Mouse (Mus musculus) MEL (cell line): ENCODE results near the gene Adam10. TPM values are rescaled to one million over a fixed set of nuclear protein-coding genes. Genes with fewer than 3 reads are reported as not detected.

Experiments
- DNase-seq: peaks from one replicate; pipeline ENCODE4 v3.0.0; 2011; ENCODE audit warnings: low read depth, low spot score
- H3K27ac ChIP-seq: 2 replicates; pipeline ENCODE4 v1.5.1; 2012; ENCODE audit warnings: low read depth, mild to moderate bottlenecking, control low read depth, low read length, moderate library complexity; ENCODE audit not compliant: control insufficient read depth
- H3K27me3 ChIP-seq, 2 experiments: fragments of 150-350 bp in 1 of 2; sonication (generic) in 1 of 2; 2 replicates each; pipeline ENCODE4 v1.6.1; 2012; ENCODE audit warnings: low read length in 2 of 2, mild to moderate bottlenecking in 2 of 2, improper control_type of control experiment in 1 of 2, moderate library complexity in 1 of 2; ENCODE audit not compliant: insufficient read depth in 2 of 2, control insufficient read depth in 1 of 2
- H3K36me3 ChIP-seq, 2 experiments: 2 replicates each; pipeline ENCODE4 v1.6.1; 2012 to 2014; ENCODE audit warnings: low read length in 2 of 2, improper control_type of control experiment in 1 of 2, inconsistent platforms in 1 of 2, mild to moderate bottlenecking in 1 of 2; ENCODE audit not compliant: insufficient read depth in 2 of 2, control insufficient read depth in 1 of 2
- H3K4me1 ChIP-seq, 2 experiments: fragments of 150-350 bp in 1 of 2; sonication (generic) in 1 of 2; 2 replicates each; pipeline ENCODE4 v1.6.1; 2012; ENCODE audit warnings: low read length in 2 of 2, improper control_type of control experiment in 1 of 2, mild to moderate bottlenecking in 1 of 2; ENCODE audit not compliant: insufficient read depth in 2 of 2, control insufficient read depth in 1 of 2
- H3K4me3 ChIP-seq, 2 experiments: fragments of 150-350 bp in 1 of 2; sonication (generic) in 1 of 2; 2 replicates each; pipeline ENCODE4 v1.5.1; 2012; ENCODE audit warnings: low read depth in 2 of 2, low read length in 2 of 2, mild to moderate bottlenecking in 2 of 2, moderate library complexity in 2 of 2, control low read depth in 1 of 2, improper control_type of control experiment in 1 of 2; ENCODE audit not compliant: control insufficient read depth in 1 of 2, insufficient read depth in 1 of 2
- H3K79me2 ChIP-seq: 2 replicates; pipeline ENCODE4 v1.6.1; 2012; ENCODE audit warnings: mild to moderate bottlenecking, low read length, moderate library complexity; ENCODE audit not compliant: control insufficient read depth, poor library complexity, insufficient read depth
- H3K9ac ChIP-seq: 2 replicates; pipeline ENCODE4 v1.6.1; 2012; ENCODE audit warnings: low read depth, mild to moderate bottlenecking, control low read depth, low read length, moderate library complexity; ENCODE audit not compliant: control insufficient read depth, poor library complexity, severe bottlenecking
- H3K9me3 ChIP-seq: fragments of 150-350 bp; sonication (generic); replicated peaks from 2 replicates; pipeline ENCODE4 v1.6.1; 2012; ENCODE audit warnings: mild to moderate bottlenecking, low read length, improper control_type of control experiment, moderate library complexity; ENCODE audit not compliant: insufficient read depth
- E2F4 ChIP-seq: IDR thresholded peaks from 2 replicates; pipeline ENCODE4 v1.6.1; 2011; ENCODE audit warnings: low read depth, low read length, improper control_type of control experiment, borderline replicate concordance
- ELF1 ChIP-seq: IDR thresholded peaks from 2 replicates; pipeline ENCODE4 v1.6.1; 2014; ENCODE audit warnings: low read depth, mild to moderate bottlenecking, inconsistent platforms, low read length, improper control_type of control experiment, moderate library complexity
- EP300 ChIP-seq, 2 experiments: IDR thresholded peaks; 2 replicates each; pipeline ENCODE4 v1.6.1; 2011; ENCODE audit warnings: improper control_type of control experiment in 2 of 2, low read length in 2 of 2, low read depth in 1 of 2, mild to moderate bottlenecking in 1 of 2
- GABPA ChIP-seq: IDR thresholded peaks from 2 replicates; pipeline ENCODE4 v1.6.1; 2012; ENCODE audit warnings: low read depth, mild to moderate bottlenecking, inconsistent platforms, low read length, improper control_type of control experiment, moderate library complexity
- GATA1 ChIP-seq: IDR thresholded peaks from 2 replicates; pipeline ENCODE4 v1.6.1; 2011; ENCODE audit warnings: low read depth, low read length, improper control_type of control experiment
- HCFC1 ChIP-seq: IDR thresholded peaks from 2 replicates; pipeline ENCODE4 v1.6.1; 2012; ENCODE audit warnings: low read depth, mild to moderate bottlenecking, inconsistent platforms, low read length, improper control_type of control experiment, moderate library complexity
- KAT2A ChIP-seq: conservative IDR thresholded peaks from 2 replicates; pipeline ENCODE4 v1.6.1; 2012; ENCODE audit warnings: low read depth, low read length, improper control_type of control experiment, inconsistent platforms
- MAFK ChIP-seq: IDR thresholded peaks from 2 replicates; pipeline ENCODE4 v1.6.1; 2011; ENCODE audit warnings: low read depth, mild to moderate bottlenecking, low read length, improper control_type of control experiment, borderline replicate concordance
- MEF2A ChIP-seq: IDR thresholded peaks from 2 replicates; pipeline ENCODE4 v1.6.1; 2014; ENCODE audit warnings: low read depth, mild to moderate bottlenecking, inconsistent platforms, low read length, improper control_type of control experiment; ENCODE audit not compliant: poor library complexity, insufficient replicate concordance, severe bottlenecking; ENCODE audit errors: extremely low read depth
- MXI1 ChIP-seq: IDR thresholded peaks from 2 replicates; pipeline ENCODE4 v1.6.1; 2011; ENCODE audit warnings: mild to moderate bottlenecking, low read depth, low read length, improper control_type of control experiment
- MYB ChIP-seq: IDR thresholded peaks from 2 replicates; pipeline ENCODE4 v1.6.1; 2011; ENCODE audit warnings: mild to moderate bottlenecking, low read depth, low read length, improper control_type of control experiment
- NELFE ChIP-seq: IDR thresholded peaks from 2 replicates; pipeline ENCODE4 v1.6.1; 2011; ENCODE audit warnings: low read depth, low read length, improper control_type of control experiment
- NRF1 ChIP-seq: IDR thresholded peaks from 2 replicates; pipeline ENCODE4 v1.6.1; 2014; ENCODE audit warnings: low read depth, mild to moderate bottlenecking, inconsistent platforms, low read length, improper control_type of control experiment, moderate library complexity; ENCODE audit not compliant: poor library complexity, insufficient read depth, severe bottlenecking
- POLR2A ChIP-seq, 2 experiments: IDR thresholded peaks; 2 replicates each; pipeline ENCODE4 v1.6.1; 2011 to 2012; ENCODE audit warnings: low read length in 2 of 2, mild to moderate bottlenecking in 2 of 2, control low read depth in 1 of 2, improper control_type of control experiment in 1 of 2, low read depth in 1 of 2, moderate library complexity in 1 of 2; ENCODE audit not compliant: control insufficient read depth in 1 of 2, insufficient read depth in 1 of 2, poor library complexity in 1 of 2
- POLR2AphosphoS2 ChIP-seq: IDR thresholded peaks from 2 replicates; pipeline ENCODE4 v1.6.1; 2011; ENCODE audit warnings: low read length, improper control_type of control experiment
- POLR2AphosphoS5 ChIP-seq: IDR thresholded peaks from 2 replicates; pipeline ENCODE4 v1.6.1; 2012; ENCODE audit warnings: low read depth, borderline replicate concordance, mild to moderate bottlenecking, inconsistent platforms, low read length, moderate library complexity, mixed read lengths
- RAD21 ChIP-seq: IDR thresholded peaks from 2 replicates; pipeline ENCODE4 v1.6.1; 2011; ENCODE audit warnings: mild to moderate bottlenecking, low read depth, low read length, improper control_type of control experiment
- RCOR1 ChIP-seq: IDR thresholded peaks from 2 replicates; pipeline ENCODE4 v1.6.1; 2012; ENCODE audit warnings: low read depth, mild to moderate bottlenecking, inconsistent platforms, low read length, improper control_type of control experiment
- SIN3A ChIP-seq: IDR thresholded peaks from 2 replicates; pipeline ENCODE4 v1.6.1; 2012; ENCODE audit warnings: low read length, improper control_type of control experiment, inconsistent platforms
- SMC3 ChIP-seq: IDR thresholded peaks from 2 replicates; pipeline ENCODE4 v1.6.1; 2011; ENCODE audit warnings: low read depth, low read length, improper control_type of control experiment
- TAL1 ChIP-seq: IDR thresholded peaks from 2 replicates; pipeline ENCODE4 v1.6.1; 2012; ENCODE audit warnings: mild to moderate bottlenecking, inconsistent platforms, low read length, moderate library complexity, mixed read lengths
- TBP ChIP-seq: IDR thresholded peaks from 2 replicates; pipeline ENCODE4 v1.8.0; 2011; ENCODE audit warnings: low read depth, low read length, improper control_type of control experiment
- TCF12 ChIP-seq: IDR thresholded peaks from 2 replicates; pipeline ENCODE4 v1.6.1; 2014; ENCODE audit warnings: low read depth, mild to moderate bottlenecking, inconsistent platforms, low read length, improper control_type of control experiment, moderate library complexity
- USF2 ChIP-seq, 2 experiments: IDR thresholded peaks; 2 replicates each; pipeline ENCODE4 v1.6.1; 2011 to 2012; ENCODE audit warnings: improper control_type of control experiment in 2 of 2, low read length in 2 of 2, borderline replicate concordance in 1 of 2, inconsistent platforms in 1 of 2, low read depth in 1 of 2, mild to moderate bottlenecking in 1 of 2; ENCODE audit not compliant: insufficient read depth in 1 of 2
- ZKSCAN1 ChIP-seq: IDR thresholded peaks from 2 replicates; pipeline ENCODE4 v1.6.1; 2012; ENCODE audit warnings: low read depth, mild to moderate bottlenecking, inconsistent platforms, low read length, improper control_type of control experiment, moderate library complexity
- polyA plus RNA-seq, 2 experiments: library from polyadenylated mRNA; stranded (reverse) in 1 of 2; unstranded in 1 of 2; fragments of >175 nt in 1 of 2; fragments of >200 nt in 1 of 2; gene quantifications; 2 replicates each; pipeline versions ENCODE4 v1.2.1 to v1.2.4; 2012; ENCODE audit warnings: low replicate concordance in 2 of 2, low read depth in 1 of 2; ENCODE audit not compliant: insufficient read length in 2 of 2, insufficient read depth in 1 of 2, missing spikeins in 1 of 2
- total RNA-seq: library from RNA; depleted of rRNA; stranded (reverse); fragments of 300-350 nt; gene quantifications from 2 replicates; pipeline ENCODE4 v1.2.3, GENCODE M21; 2012

Gene Adam10
- total and polyA plus RNA-seq, 3 experiments = 20.3 to 127 (median 52.0) TPM

- TF ChIP-seq MEF2A (no peak), POLR2A (IDR thresholded peaks at IDR 0.05; ENCODE audit: control insufficient read depth in 1 of 2, insufficient read depth in 1 of 2, low read depth in 1 of 2, low read length in 2 of 2, poor library complexity in 1 of 2) (no peak), MXI1 (no peak), GATA1 (no peak), POLR2AphosphoS5 (no peak), POLR2AphosphoS2 (no peak), MAFK (no peak), ELF1 (no peak), TCF12 (peak; percentile 44; the same call in 1 of the 2 replicates), NRF1 (no peak), TBP (no peak), ZKSCAN1 (no peak), SMC3 (no peak), E2F4 (no peak), KAT2A (no peak), USF2 (IDR thresholded peaks at IDR 0.05; ENCODE audit: borderline replicate concordance in 1 of 2, insufficient read depth in 1 of 2, low read depth in 1 of 2, low read length in 2 of 2) (no peak), RCOR1 (no peak), HCFC1 (no peak), GABPA (no peak), NELFE (no peak), RAD21 (no peak), TAL1 (0 out of 2 replicates have a peak, but pooled peaks have one; percentile 19), SIN3A (no peak), MYB (no peak), EP300 (IDR thresholded peaks at IDR 0.05; ENCODE audit: low read depth in 1 of 2, low read length in 2 of 2) (peak in 1 of 2 experiments; percentile 15; a peak in 1 of 4 replicates)
- TF ChIP-seq, all 39 proteins: peak for 3
- H3K36me3 ChIP-seq = peaks cover 5 to 12% of the 10 kb centered on the region in 2 experiments
- H3K4me1 ChIP-seq = peaks cover 0 to 4% of the 10 kb centered on the region in 2 experiments; a peak in 2 of 4 replicates
These were observed 24.9 kb downstream of the Adam10 start for GRCm38 (mm10) chr9:70703597-70704203.

More at GRCm38 (mm10) chr9:70703597-70704203, 24.9 kb downstream of the Adam10 start:
- Histone ChIP-seq H3K79me2 (peaks cover 15% of the 10 kb centered on the region), H3K4me3 (no peak overlapping the region), H3K27ac (no peak overlapping the region), H3K9me3 (no peaks in the 10 kb centered on the region), H3K27me3 (no peaks in the 10 kb centered on the region), H3K9ac (no peak overlapping the region)
- no peak for DNase-seq
